Mouse (Mus musculus) forebrain, embryonic 12.5 days (tissue): ENCODE measurements around the gene Adk. TPM values are rescaled to one million over a fixed set of nuclear protein-coding genes. Genes with fewer than 3 reads are reported as not detected.
A peak's percentile ranks its signal among the peaks of the same experiment; 100 is the strongest.

Source experiments
- ATAC-seq: fragments of 200-750 bp; cut with Nextera tagmentation; 2 replicates; pipeline ENCODE4 v1.8.0; 2017; ENCODE audit warnings: moderate TSS enrichment; ENCODE audit not compliant: low FRiP score
- H3K27ac ChIP-seq: fragments of 300-500 bp; sonication (generic); 2 replicates; pipeline ENCODE4 v1.5.1; 2016; ENCODE audit warnings: mild to moderate bottlenecking
- H3K27me3 ChIP-seq: fragments of 300-500 bp; sonication (generic); 2 replicates; pipeline ENCODE4 v1.6.1; 2016; ENCODE audit warnings: mild to moderate bottlenecking
- H3K36me3 ChIP-seq: fragments of 300-500 bp; sonication (generic); replicated peaks from 2 replicates; pipeline ENCODE4 v1.6.1; 2016; ENCODE audit warnings: mild to moderate bottlenecking
- H3K4me1 ChIP-seq: fragments of 300-500 bp; sonication (generic); 2 replicates; pipeline ENCODE4 v1.6.1; 2016
- H3K4me2 ChIP-seq: fragments of 300-500 bp; sonication (generic); 2 replicates; pipeline ENCODE4 v1.6.1; 2016; ENCODE audit warnings: mild to moderate bottlenecking, moderate library complexity
- H3K4me3 ChIP-seq: fragments of 300-500 bp; sonication (generic); replicated peaks from 2 replicates; pipeline ENCODE4 v1.5.1; 2016; ENCODE audit warnings: mild to moderate bottlenecking
- H3K9ac ChIP-seq: fragments of 300-500 bp; sonication (generic); 2 replicates; pipeline ENCODE4 v1.6.1; 2016; ENCODE audit warnings: mild to moderate bottlenecking
- H3K9me3 ChIP-seq: fragments of 300-500 bp; sonication (generic); 2 replicates; pipeline ENCODE4 v1.6.1; 2016
- WGBS: fragments of 180-500 bp; shearing (Covaris S2); methylation state at CpG from one replicate; pipeline ENCODE4 v1.1.7; 2016; 5-methylcytosine and 5-hydroxymethylcytosine counted together
- polyA plus RNA-seq: library from polyadenylated mRNA; unstranded; fragments of >200 nt; fragmentation: Nextera tagmentation; extraction: Ambion mirVana; gene quantifications from 2 replicates; pipeline ENCODE4 v1.2.1, GENCODE M21; 2016

Gene Adk
- polyA plus RNA-seq = 107 and 117 TPM in 2 replicates

DNA sequence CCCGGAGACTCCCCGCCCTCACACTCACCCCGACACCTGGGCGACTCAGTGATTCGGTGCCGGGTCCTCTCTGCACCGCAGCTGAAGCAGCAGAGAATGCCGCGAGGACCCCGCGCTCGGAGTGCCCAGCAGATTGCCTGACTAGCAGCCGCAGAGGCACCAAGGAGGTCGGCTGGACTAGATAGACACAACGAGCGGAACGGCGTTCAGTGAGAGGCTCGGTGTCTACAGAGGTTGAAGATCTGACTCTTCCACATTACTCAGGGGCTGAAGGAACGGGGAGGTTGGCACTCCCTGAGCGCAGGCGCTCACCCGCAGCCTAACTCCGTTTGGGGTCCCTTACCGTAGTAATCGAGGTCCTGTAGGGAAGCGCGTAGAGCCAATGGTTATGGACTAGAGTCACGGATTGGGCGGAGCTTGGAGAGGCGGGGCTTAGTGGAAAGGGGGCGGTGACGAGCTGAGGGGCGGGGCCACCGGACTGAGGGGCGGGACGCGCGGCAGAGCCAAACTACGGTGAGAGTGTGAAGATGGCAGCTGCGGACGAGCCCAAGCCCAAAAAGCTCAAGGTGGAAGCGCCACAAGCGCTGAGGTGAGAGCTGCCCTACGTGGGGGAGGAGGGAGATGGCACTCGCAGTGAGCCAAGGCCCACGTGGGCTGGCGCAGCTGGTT lies at the start of gene Adk, which contains the start of gene Ap3m1:
TSS of gene Adk (plus strand) at position 463 of the 669 bp plus-strand sequence.
TSS of gene Ap3m1 (minus strand) at position 397 of the 669 bp plus-strand sequence.
- H3K4me2 ChIP-seq = peak within 1 kb of the TSS; percentile 93
- H3K9me3 ChIP-seq = 0 out of 2 replicates have a peak, but pooled peaks cover 3% of the 10 kb centered on the region
- H3K27me3 ChIP-seq = no peaks in the 10 kb centered on the region
- H3K9ac ChIP-seq = peak within 1 kb of the TSS; percentile 83
- H3K36me3 ChIP-seq = no peaks in the 10 kb centered on the region
- H3K27ac ChIP-seq = peak within 1 kb of the TSS; percentile 90
- ATAC-seq = peak; percentile 98
- WGBS = under 1% methylated on average over 46 of the region's 48 CpGs
- H3K4me1 ChIP-seq = peaks cover 12% of the 10 kb centered on the region; the same call in 1 of the 2 replicates
- H3K4me3 ChIP-seq = peak within 1 kb of the TSS; percentile 83

- Histone ChIP-seq H3K4me2 (no peak overlapping the region), H3K9me3 (no peaks in the 10 kb centered on the region), H3K4me1 (no peaks in the 10 kb centered on the region), H3K27me3 (no peaks in the 10 kb centered on the region), H3K36me3 (no peaks in the 10 kb centered on the region), H3K4me3 (no peak overlapping the region), H3K27ac (no peak overlapping the region), H3K9ac (no peak overlapping the region)
- 91% methylated on average over 5 of the region's 5 CpGs for WGBS
- ATAC-seq = no peak
Observed at GRCm38 (mm10) chr14:21013800-21014334, 38.5 kb upstream of the Adk start.

- Histone ChIP-seq H3K4me2 (no peak overlapping the region), H3K9me3 (no peaks in the 10 kb centered on the region), H3K9ac (no peak overlapping the region), H3K4me1 (no peaks in the 10 kb centered on the region), H3K4me3 (no peak overlapping the region), H3K36me3 (peaks cover 13% of the 10 kb centered on the region; the same call in 1 of the 2 replicates), H3K27me3 (no peaks in the 10 kb centered on the region), H3K27ac (no peak overlapping the region)
- ATAC-seq = no peak
- 89% methylated on average over 5 of the region's 5 CpGs for WGBS
Observed at GRCm38 (mm10) chr14:21017871-21018270, 34.5 kb upstream of the Adk start.

- H3K4me2 ChIP-seq = no peak overlapping the region
- peaks cover 16% of the 10 kb centered on the region; the same call in 1 of the 2 replicates for H3K36me3 ChIP-seq
- no peak overlapping the region for H3K27ac ChIP-seq
- no peaks in the 10 kb centered on the region for H3K9me3 ChIP-seq
- peak; percentile 51; the same call in 1 of the 2 replicates for ATAC-seq
- no peak overlapping the region for H3K4me3 ChIP-seq
- H3K9ac ChIP-seq = no peak overlapping the region
- no peaks in the 10 kb centered on the region for H3K27me3 ChIP-seq
- WGBS = 41% methylated on average over 3 of the region's 3 CpGs
- H3K4me1 ChIP-seq = no peaks in the 10 kb centered on the region
Observed at GRCm38 (mm10) chr14:21018977-21019376, 33.4 kb upstream of the Adk start.

GRCm38 (mm10) chr14:21020435-21020834 lies 31.9 kb upstream of the Adk start:
- no peaks in the 10 kb centered on the region for H3K27me3 ChIP-seq
- no peak overlapping the region for H3K9ac ChIP-seq
- 89% methylated on average over 8 of the region's 8 CpGs for WGBS
- peaks cover 23% of the 10 kb centered on the region; the same call in 1 of the 2 replicates for H3K36me3 ChIP-seq
- ATAC-seq = no peak
- no peak overlapping the region for H3K4me3 ChIP-seq
- H3K27ac ChIP-seq = no peak overlapping the region
- no peaks in the 10 kb centered on the region for H3K4me1 ChIP-seq
- H3K9me3 ChIP-seq = no peaks in the 10 kb centered on the region
- H3K4me2 ChIP-seq = no peak overlapping the region

DNA sequence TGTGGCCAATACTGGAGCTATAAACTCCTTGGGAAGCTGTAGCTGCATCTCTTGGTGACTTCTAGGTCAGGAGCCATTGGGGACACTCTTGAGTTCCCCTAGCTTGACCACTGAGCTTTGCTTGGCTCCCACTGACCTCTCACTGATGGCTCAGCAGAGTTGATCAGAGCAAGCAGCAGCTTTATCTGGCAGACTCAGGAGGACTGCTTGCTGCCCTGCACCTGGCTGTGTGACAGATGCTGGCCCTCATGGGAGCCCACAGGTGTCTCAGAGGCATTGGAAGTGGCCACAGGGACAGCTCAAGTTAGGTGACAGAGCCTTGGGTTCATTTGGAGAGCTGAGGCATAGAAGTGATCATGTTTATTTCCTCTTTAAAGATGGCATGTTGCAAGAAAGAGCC lies 24.8 kb upstream of the Adk start:
- H3K9me3 ChIP-seq = no peaks in the 10 kb centered on the region
- no peak for ATAC-seq
- H3K36me3 ChIP-seq = peaks cover 31% of the 10 kb centered on the region
- H3K9ac ChIP-seq = no peak overlapping the region
- H3K4me1 ChIP-seq = no peaks in the 10 kb centered on the region
- no peak overlapping the region for H3K4me3 ChIP-seq
- H3K27me3 ChIP-seq = no peaks in the 10 kb centered on the region
- H3K4me2 ChIP-seq = no peak overlapping the region
- H3K27ac ChIP-seq = no peak overlapping the region

GRCm38 (mm10) chr14:21029025-21029659 lies 23.2 kb upstream of the Adk start:
- 87% methylated on average over 11 of the region's 11 CpGs for whole genome bisulfite sequencing
- H3K36me3 ChIP-seq = peaks cover 30% of the 10 kb centered on the region
- H3K4me1 ChIP-seq = no peaks in the 10 kb centered on the region

DNA sequence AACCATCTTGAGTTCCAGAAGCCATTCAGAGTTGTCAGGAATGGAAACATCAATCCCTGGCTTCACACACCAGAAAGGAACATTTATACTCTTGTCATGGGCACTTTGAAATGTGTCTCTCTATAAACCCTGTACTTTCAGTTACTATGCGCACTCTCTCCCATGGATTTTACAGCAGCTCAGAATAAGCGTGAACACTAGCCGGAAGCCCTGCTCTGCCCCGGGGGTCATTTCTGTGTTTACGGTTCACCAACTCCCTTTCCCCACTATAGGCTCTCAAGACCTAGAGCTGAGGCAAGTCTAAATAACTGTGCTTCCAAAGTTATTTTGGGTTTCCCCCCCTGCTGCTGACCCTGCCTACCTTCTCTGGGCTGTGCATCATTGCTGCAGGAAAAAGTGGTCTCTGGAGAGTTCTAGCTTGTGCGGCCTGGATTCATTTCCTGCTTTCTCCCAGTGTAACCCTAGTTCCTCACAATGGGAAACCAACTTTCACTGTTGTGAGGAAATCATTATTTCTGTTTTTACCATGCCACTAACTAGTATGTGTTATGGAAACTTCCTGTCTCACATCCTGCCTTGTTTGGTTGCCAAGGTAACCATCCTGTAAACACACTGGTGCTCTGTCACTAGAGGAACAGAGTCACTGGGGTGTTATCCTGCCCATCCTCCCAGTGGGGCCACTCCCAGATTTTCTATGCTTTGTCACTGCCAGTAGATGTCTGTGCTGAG lies 20.4 kb upstream of the Adk start:
- no peak for ATAC-seq
- H3K9me3 ChIP-seq = no peaks in the 10 kb centered on the region
- peaks cover 42% of the 10 kb centered on the region for H3K36me3 ChIP-seq
- H3K4me2 ChIP-seq = no peak overlapping the region
- H3K9ac ChIP-seq = no peak overlapping the region
- no peak overlapping the region for H3K27ac ChIP-seq
- H3K4me3 ChIP-seq = no peak overlapping the region
- no peaks in the 10 kb centered on the region for H3K27me3 ChIP-seq
- WGBS = 75% methylated on average over 6 of the region's 6 CpGs
- no peaks in the 10 kb centered on the region for H3K4me1 ChIP-seq

More at GRCm38 (mm10) chr14:21029025-21029659, 23.2 kb upstream of the Adk start:
- no peak overlapping the region for H3K9ac ChIP-seq
- no peaks in the 10 kb centered on the region for H3K27me3 ChIP-seq
- no peak overlapping the region for H3K4me2 ChIP-seq
- no peak overlapping the region for H3K4me3 ChIP-seq
- no peak for ATAC-seq
- H3K9me3 ChIP-seq = no peaks in the 10 kb centered on the region
- H3K27ac ChIP-seq = no peak overlapping the region

DNA sequence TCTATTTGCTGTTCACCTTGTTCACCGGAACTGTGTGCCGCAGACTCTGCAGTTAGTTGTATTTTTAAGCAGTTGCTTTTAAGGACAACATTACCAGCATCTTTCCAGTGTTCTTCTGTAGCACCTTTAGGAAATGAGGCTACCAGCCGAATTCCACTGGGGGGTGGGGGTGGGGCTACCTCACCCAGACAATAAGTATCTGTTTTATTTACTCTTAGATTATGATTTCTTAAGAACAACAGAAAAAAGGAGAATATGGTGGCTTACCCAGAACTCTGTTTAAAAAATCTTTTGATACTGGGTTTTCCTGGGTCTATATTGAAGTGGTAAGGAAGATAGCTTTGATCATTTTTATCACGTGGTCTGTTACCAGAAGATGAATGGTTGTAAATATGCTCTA lies 18.1 kb upstream of the Adk start:
- Histone ChIP-seq H3K4me3 (no peak overlapping the region), H3K9me3 (no peaks in the 10 kb centered on the region), H3K36me3 (peaks cover 56% of the 10 kb centered on the region), H3K9ac (no peak overlapping the region), H3K4me1 (no peaks in the 10 kb centered on the region), H3K27ac (no peak overlapping the region), H3K4me2 (no peak overlapping the region), H3K27me3 (no peaks in the 10 kb centered on the region)
- 88% methylated on average over 4 of the region's 4 CpGs for WGBS
- ATAC-seq = no peak

DNA sequence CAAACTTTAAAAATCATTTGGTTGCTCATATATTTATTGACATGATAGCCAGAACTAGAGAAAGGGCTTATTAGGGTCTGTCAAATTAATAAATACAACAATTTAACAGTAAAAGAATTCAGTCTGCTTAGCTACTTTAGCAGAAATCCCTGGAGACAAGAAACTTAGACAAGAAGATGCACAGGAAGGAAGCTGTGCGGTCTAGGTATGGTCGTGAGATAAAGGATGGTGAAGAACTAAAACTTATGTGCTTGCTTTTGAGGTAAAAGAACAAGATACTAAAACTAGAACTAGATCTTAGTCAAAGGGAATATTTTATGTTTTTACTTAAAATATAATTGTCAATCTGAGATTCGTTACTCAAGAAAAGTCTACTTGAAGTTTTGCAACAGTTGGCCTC lies 17.6 kb upstream of the Adk start:
- H3K27me3 ChIP-seq = no peaks in the 10 kb centered on the region
- no peak overlapping the region for H3K27ac ChIP-seq
- ATAC-seq = no peak
- no peaks in the 10 kb centered on the region for H3K9me3 ChIP-seq
- no peaks in the 10 kb centered on the region for H3K4me1 ChIP-seq
- H3K4me2 ChIP-seq = no peak overlapping the region
- H3K36me3 ChIP-seq = peaks cover 59% of the 10 kb centered on the region
- H3K4me3 ChIP-seq = no peak overlapping the region
- H3K9ac ChIP-seq = no peak overlapping the region
- WGBS = 94% methylated on average over 3 of the region's 3 CpGs

GRCm38 (mm10) chr14:21039077-21039476 lies 13.3 kb upstream of the Adk start:
- Histone ChIP-seq H3K4me3 (no peak overlapping the region), H3K4me1 (no peaks in the 10 kb centered on the region), H3K27me3 (no peaks in the 10 kb centered on the region), H3K36me3 (peaks cover 41% of the 10 kb centered on the region), H3K9ac (no peak overlapping the region), H3K27ac (no peak overlapping the region), H3K9me3 (no peaks in the 10 kb centered on the region), H3K4me2 (no peak overlapping the region)
- ATAC-seq = no peak
- 93% methylated on average over 12 of the region's 12 CpGs for WGBS

- Histone ChIP-seq H3K9ac (no peak overlapping the region), H3K27me3 (no peaks in the 10 kb centered on the region), H3K27ac (no peak overlapping the region), H3K4me1 (no peaks in the 10 kb centered on the region), H3K4me3 (no peak overlapping the region), H3K4me2 (no peak overlapping the region), H3K9me3 (no peaks in the 10 kb centered on the region), H3K36me3 (peaks cover 36% of the 10 kb centered on the region)
- no peak for ATAC-seq
- WGBS = 89% methylated on average over 4 of the region's 4 CpGs
Observed at GRCm38 (mm10) chr14:21039623-21040022, 12.8 kb upstream of the Adk start.
